Mouse (Mus musculus): ENCODE measurements around the gene Vash2. TPM values are rescaled to one million over a fixed set of nuclear protein-coding genes. Genes with fewer than 3 reads are reported as not detected.

Gene Vash2
- total and polyA plus RNA-seq, 2 experiments: under 0.01 TPM; not detected in 1

- DNase-seq (ENCODE audit: extremely low read depth, low read depth, low spot score): peak; percentile 45
- 54% methylated on average over 6 of the region's 6 CpGs for WGBS
- TF ChIP-seq POLR2A (IDR thresholded peaks at IDR 0.05; ENCODE audit: extremely low read depth, insufficient read depth, low read length): no peak
- TF ChIP-seq CTCF (IDR thresholded peaks at IDR 0.05; ENCODE audit: low read depth, low read length): peak; percentile 79
- no peak overlapping the region for H3K27ac ChIP-seq (replicated peaks; ENCODE audit: insufficient read depth, low read depth, low read length)
- peaks cover 27% of the 10 kb centered on the region for H3K36me3 ChIP-seq (ENCODE audit: control insufficient read depth, insufficient read depth, low read length)
- no peak overlapping the region for H3K9ac ChIP-seq (ENCODE audit: low read depth, low read length)
- H3K27me3 ChIP-seq (ENCODE audit: control insufficient read depth, insufficient read depth, low read length): no peaks in the 10 kb centered on the region
- no peak overlapping the region for H3K4me3 ChIP-seq (ENCODE audit: insufficient read depth, low read depth, low read length)
- H3K4me1 ChIP-seq (ENCODE audit: control insufficient read depth, insufficient read depth, low read length): no peaks in the 10 kb centered on the region
- no peaks in the 10 kb centered on the region for H3K79me2 ChIP-seq (ENCODE audit: control insufficient read depth, insufficient read depth, low read length)
Observed at GRCm38 (mm10) chr1:190944109-190944760, 34.9 kb downstream of the Vash2 start.

GRCm38 (mm10) chr1:190939803-190940202 is 39.3 kb downstream of the Vash2 start:
- Histone ChIP-seq H3K9ac (ENCODE audit: low read depth, low read length) (no peak overlapping the region), H3K27ac (replicated peaks; ENCODE audit: insufficient read depth, low read depth, low read length) (no peak overlapping the region), H3K79me2 (ENCODE audit: control insufficient read depth, insufficient read depth, low read length) (no peaks in the 10 kb centered on the region), H3K4me1 (ENCODE audit: control insufficient read depth, insufficient read depth, low read length) (no peaks in the 10 kb centered on the region), H3K36me3 (ENCODE audit: control insufficient read depth, insufficient read depth, low read length) (peaks cover 50% of the 10 kb centered on the region), H3K4me3 (ENCODE audit: insufficient read depth, low read depth, low read length) (no peak overlapping the region), H3K27me3 (ENCODE audit: control insufficient read depth, insufficient read depth, low read length) (no peaks in the 10 kb centered on the region)
- no peak for TF ChIP-seq POLR2A (IDR thresholded peaks at IDR 0.05; ENCODE audit: extremely low read depth, insufficient read depth, low read length)
- no peak for TF ChIP-seq CTCF (IDR thresholded peaks at IDR 0.05; ENCODE audit: low read depth, low read length)
- no peak for DNase-seq (ENCODE audit: extremely low read depth, low read depth, low spot score)
- 96% methylated on average over 7 of the region's 7 CpGs for WGBS

GRCm38 (mm10) chr1:190930181-190930580 is 48.9 kb downstream of the Vash2 start:
- WGBS: 84% methylated on average over 6 of the region's 6 CpGs
- Histone ChIP-seq H3K27ac (replicated peaks; ENCODE audit: insufficient read depth, low read depth, low read length) (no peak overlapping the region), H3K4me1 (ENCODE audit: control insufficient read depth, insufficient read depth, low read length) (peaks cover 8% of the 10 kb centered on the region; the same call in 1 of the 2 replicates), H3K79me2 (ENCODE audit: control insufficient read depth, insufficient read depth, low read length) (no peaks in the 10 kb centered on the region; the same call in 1 of the 2 replicates), H3K4me3 (ENCODE audit: insufficient read depth, low read depth, low read length) (no peak overlapping the region), H3K36me3 (ENCODE audit: control insufficient read depth, insufficient read depth, low read length) (peaks cover 14% of the 10 kb centered on the region), H3K9ac (ENCODE audit: low read depth, low read length) (no peak overlapping the region), H3K27me3 (ENCODE audit: control insufficient read depth, insufficient read depth, low read length) (no peaks in the 10 kb centered on the region)
- no peak for DNase-seq (ENCODE audit: extremely low read depth, low read depth, low spot score)
- TF ChIP-seq CTCF (IDR thresholded peaks at IDR 0.05; ENCODE audit: low read depth, low read length) (no peak), POLR2A (IDR thresholded peaks at IDR 0.05; ENCODE audit: extremely low read depth, insufficient read depth, low read length) (no peak)

DNA sequence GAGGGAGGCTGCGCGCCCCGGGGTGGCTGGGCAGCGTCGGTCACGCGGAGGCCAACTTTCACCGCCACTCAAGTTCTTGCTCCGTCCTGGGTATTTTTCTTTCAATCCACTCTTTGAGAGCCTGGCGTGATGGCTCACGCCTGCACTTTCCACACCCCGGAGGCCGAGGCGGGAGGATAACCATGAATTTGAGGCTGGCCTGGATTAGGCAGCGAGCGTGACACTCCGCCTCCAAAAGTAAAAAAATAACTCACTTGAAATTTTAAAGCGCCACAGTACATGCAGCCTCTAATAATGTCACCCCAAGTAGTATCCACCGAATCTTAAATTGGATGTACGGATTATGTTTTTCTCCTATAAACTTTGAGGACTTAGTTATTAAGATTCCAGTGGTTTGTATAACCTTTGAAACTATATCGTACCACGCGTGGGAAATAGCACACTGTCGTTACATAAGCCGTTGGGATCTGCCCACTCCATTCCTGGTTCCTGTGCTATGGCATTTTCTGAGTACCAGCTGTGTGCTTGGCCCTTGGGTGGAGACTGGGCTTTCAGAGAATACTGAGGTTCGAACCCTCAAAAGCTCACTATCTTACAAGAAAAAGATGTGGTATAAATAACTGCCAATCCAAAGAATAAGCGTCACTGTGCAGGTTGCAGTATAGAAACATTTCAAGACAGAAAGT is 49.9 kb downstream of the Vash2 start:
- Histone ChIP-seq H3K36me3 (ENCODE audit: control insufficient read depth, insufficient read depth, low read length) (peaks cover 10% of the 10 kb centered on the region), H3K9ac (ENCODE audit: low read depth, low read length) (peak overlapping the region; percentile 81), H3K4me3 (ENCODE audit: insufficient read depth, low read depth, low read length) (peak overlapping the region; percentile 77), H3K27ac (replicated peaks; ENCODE audit: insufficient read depth, low read depth, low read length) (peak overlapping the region; percentile 95), H3K4me1 (ENCODE audit: control insufficient read depth, insufficient read depth, low read length) (peaks cover 8% of the 10 kb centered on the region; the same call in 1 of the 2 replicates), H3K27me3 (ENCODE audit: control insufficient read depth, insufficient read depth, low read length) (no peaks in the 10 kb centered on the region), H3K79me2 (ENCODE audit: control insufficient read depth, insufficient read depth, low read length) (no peaks in the 10 kb centered on the region; the same call in 1 of the 2 replicates)
- TF ChIP-seq POLR2A (IDR thresholded peaks at IDR 0.05; ENCODE audit: extremely low read depth, insufficient read depth, low read length): no peak
- no peak for TF ChIP-seq CTCF (IDR thresholded peaks at IDR 0.05; ENCODE audit: low read depth, low read length)
- peak; percentile 68 for DNase-seq (ENCODE audit: extremely low read depth, low read depth, low spot score)
- WGBS: 2% methylated on average over 27 of the region's 27 CpGs

- under 1% methylated on average over 52 of the region's 79 CpGs for WGBS
Observed at GRCm38 (mm10) chr1:190928370-190929009, 50.6 kb downstream of the Vash2 start.

More at GRCm38 (mm10) chr1:190928370-190929009, 50.6 kb downstream of the Vash2 start:
- peak overlapping the region; percentile 81 for H3K9ac ChIP-seq (ENCODE audit: low read depth, low read length)
- H3K4me3 ChIP-seq (ENCODE audit: insufficient read depth, low read depth, low read length): peak overlapping the region; percentile 77
- TF ChIP-seq POLR2A (IDR thresholded peaks at IDR 0.05; ENCODE audit: extremely low read depth, insufficient read depth, low read length) (0 out of 2 replicates have a peak, but pooled peaks have one; percentile 6), CTCF (IDR thresholded peaks at IDR 0.05; ENCODE audit: low read depth, low read length) (no peak)
- H3K36me3 ChIP-seq (ENCODE audit: control insufficient read depth, insufficient read depth, low read length): peaks cover 3% of the 10 kb centered on the region; the same call in 1 of the 2 replicates
- no peaks in the 10 kb centered on the region for H3K27me3 ChIP-seq (ENCODE audit: control insufficient read depth, insufficient read depth, low read length)
- peak; percentile 92 for DNase-seq (ENCODE audit: extremely low read depth, low read depth, low spot score)
- H3K27ac ChIP-seq (replicated peaks; ENCODE audit: insufficient read depth, low read depth, low read length): peak overlapping the region; percentile 95
- peaks cover 8% of the 10 kb centered on the region; the same call in 1 of the 2 replicates for H3K4me1 ChIP-seq (ENCODE audit: control insufficient read depth, insufficient read depth, low read length)
- no peaks in the 10 kb centered on the region; the same call in 1 of the 2 replicates for H3K79me2 ChIP-seq (ENCODE audit: control insufficient read depth, insufficient read depth, low read length)
